Mouse (Mus musculus) spleen, postnatal 14 days (tissue): ENCODE results near the gene Kcnip1.

Source experiments
- DNase-seq, 2 experiments: peaks; one replicate each; pipeline ENCODE4 v3.0.0; 2021 to 2022; ENCODE audit warnings: low spot score in 2 of 2

The Kcnip1 gene

GRCm38 (mm10) chr11:33992938-33993337 is at the start of gene Kcnip1:
TSS of gene Kcnip1 (minus strand) at chr11:33993152.
- DNase-seq = no peak

DNA sequence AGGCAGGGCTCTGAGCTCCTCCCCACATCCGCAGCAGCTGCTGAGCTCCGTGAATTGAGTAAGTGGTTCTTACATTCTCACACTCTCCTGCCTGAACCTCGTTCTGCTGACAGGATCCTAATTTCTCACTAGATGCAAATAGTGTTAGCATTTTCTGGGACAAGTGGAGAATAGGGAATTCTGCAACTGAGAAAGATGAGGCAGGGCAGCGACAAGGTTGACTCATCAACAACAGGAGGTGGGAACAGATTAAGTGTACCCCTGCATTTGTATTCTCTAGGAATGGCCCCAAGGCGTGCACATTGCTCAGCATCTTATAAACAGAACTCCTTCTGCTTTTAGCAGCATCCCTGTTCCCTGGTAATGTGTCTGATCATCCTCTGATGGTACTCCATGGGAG is 47.1 kb upstream of the Kcnip1 start:
- no peak for DNase-seq

GRCm38 (mm10) chr11:34035909-34036658 is 43.1 kb upstream of the Kcnip1 start:
- DNase-seq = no peak

DNA sequence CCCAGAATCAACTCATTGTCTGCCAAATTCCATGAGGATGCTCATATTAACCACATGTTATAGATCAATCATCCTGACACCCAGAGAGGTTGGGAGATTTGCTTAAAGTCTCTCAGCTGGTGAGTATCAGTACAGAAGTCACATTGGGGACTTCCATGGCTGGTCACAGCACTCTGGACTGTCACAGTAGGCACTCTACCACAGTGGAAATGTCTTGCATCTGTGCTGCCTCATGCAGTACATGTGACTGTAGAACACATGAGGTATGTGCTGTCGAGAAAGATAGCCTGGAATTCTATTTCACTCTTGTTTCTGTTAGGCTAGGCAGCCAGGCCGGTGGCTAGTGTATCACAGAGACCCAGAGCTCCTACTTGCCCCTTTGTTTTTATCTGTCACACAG is 41.8 kb upstream of the Kcnip1 start:
- DNase-seq = no peak

DNA sequence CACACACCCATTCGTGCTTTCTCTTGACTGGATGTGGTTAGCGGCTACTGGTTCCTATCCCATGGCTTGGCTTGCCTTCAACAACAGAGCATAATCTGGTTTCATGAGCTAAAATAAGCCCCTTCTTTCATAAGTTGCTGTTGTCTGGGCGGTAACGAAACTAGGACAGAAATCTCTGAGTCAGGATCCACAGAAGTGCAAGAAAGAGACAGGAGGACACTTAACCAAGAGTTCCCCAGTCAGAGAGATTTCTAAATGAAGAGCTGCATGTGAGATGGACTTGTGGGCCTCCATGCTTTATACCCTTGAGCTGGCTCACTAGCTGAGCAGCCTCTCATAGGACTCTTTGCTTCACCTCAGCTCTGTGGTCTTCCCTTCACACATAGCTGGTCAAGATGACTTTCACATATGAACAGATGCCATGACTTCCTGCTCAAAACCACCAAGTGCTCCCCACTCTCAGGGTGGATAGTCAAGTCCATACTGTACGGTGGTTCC is 41.1 kb upstream of the Kcnip1 start:
- no peak for DNase-seq

- no peak for DNase-seq
Measured at GRCm38 (mm10) chr11:34031015-34031805, 38.3 kb upstream of the Kcnip1 start.

DNA sequence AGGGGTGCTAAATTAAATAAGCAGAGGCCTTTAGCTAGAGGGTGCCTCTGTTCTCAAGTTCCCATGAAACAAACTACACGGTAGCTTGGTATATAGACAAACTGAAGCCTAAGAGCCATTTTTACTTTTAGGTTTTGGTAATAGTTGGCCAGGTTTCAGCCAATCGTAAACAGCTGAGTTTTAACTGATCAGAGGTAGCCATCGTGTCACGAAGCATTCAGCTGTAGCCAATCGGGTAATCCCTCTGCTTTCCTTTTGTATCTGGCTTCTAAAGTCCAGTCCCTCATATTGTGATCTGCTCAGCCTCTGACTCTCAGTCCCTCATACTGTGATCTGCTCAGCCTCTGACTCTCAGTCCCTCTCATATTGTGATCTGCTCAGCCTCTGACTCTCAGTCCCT is 36.7 kb upstream of the Kcnip1 start:
- DNase-seq = no peak

DNA sequence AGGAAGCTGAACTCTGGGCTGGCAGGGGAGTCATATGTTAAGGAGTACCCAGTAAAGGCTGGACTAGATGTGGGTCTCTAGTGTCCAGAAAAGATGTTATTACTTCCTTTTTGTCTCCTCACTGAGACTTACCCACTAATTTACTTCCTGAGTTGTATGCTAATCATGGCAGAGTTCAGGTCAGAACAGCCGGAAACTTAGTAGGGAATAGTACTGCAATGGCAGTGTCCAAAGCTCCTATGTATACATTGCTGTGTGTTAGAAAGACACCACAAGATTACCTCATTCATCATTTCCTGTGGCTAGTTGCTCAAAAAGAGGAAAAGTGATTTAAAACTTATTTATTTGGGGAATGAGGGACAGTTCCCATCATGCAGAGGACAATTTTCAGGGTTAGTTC is 32.1 kb upstream of the Kcnip1 start:
- no peak for DNase-seq

- no peak for DNase-seq
Measured at GRCm38 (mm10) chr11:34012007-34012652, 19.2 kb upstream of the Kcnip1 start.

DNA sequence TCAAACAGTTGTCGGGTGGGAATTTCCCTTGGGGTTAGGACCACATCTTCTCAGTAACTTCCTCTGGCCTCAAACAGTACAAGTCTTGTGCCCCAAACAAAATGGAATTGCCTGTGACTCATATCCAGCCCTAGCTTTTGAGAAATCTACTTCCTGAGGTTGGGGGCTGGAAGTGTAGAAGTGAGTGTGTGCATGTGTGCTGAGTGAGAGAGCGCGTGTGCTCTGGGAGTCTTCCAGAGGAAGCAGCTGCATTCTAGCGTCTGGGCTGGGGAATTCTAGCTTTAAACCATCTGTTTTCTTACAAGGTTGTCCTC is 17.9 kb upstream of the Kcnip1 start:
- no peak for DNase-seq

DNA sequence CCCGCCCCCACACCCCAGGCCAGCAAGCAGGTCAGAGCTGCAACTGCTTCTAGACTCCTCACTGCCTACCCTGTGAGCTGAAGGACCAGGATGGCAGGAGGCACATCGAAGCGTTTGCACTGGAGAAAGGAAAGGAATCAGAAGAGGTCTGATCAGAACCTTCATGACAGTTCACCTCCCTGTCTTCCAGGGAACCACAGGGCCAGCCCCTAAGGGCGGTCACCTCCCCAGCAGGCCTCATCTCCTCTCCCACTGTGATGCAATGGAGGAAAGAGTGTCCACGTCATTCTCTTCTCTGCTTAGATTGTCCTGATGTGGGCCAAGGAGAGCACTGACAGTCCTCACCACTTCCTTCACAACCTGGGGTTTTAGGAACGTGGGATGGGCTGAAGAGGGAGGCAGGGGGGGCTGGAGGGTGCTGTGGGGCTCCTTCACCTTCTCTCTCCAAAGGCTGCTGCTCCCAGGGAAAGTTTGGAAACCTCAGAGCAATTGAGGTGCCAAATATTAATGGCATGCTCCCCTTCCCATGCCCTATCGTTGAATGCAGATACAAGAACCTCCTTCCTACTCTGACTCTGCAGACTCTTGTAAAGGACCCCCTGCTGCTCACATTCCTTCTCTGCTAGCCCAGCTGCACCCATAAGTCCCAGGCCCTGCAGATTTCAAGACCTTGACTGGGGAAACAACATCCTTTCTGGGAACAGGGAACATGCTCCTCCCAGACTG is 17.3 kb upstream of the Kcnip1 start:
- no peak for DNase-seq

DNA sequence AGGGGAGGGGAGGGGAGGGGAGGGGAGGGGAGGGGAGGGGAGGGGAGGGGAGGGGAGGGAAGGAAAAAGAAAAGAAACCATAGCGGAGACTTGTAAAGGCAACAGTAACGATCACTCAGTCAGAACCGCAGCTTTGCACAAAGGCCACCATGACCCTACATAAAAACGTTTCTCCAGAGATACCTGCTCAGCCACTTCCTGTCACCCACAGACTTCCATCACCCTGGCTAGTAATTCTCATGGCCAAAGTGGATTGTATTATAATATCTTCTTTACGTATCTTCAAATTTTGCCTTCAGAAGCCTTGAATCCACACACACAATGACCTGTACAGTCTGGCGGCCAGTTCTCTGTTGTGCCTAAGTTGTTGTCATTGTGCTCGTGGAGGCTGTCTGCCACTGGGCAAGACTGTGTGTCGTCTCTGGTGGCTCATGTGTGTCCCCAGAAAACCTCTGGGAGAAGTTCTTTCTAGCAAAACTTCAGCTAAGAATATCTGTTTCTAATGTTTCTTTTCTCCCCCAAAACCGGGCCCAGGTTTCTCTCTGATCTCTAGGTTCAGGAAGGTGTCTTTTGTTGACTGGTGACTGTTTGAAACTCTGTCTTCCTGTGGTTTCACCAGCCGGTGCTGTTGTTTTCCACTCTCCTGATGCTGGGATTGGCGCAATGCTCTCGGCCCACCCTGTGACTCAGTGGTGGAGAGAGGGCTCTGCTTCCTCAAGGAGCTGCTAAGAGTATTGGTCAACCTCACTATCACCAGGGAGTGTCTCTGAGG is 16.6 kb upstream of the Kcnip1 start:
- no peak for DNase-seq

DNA sequence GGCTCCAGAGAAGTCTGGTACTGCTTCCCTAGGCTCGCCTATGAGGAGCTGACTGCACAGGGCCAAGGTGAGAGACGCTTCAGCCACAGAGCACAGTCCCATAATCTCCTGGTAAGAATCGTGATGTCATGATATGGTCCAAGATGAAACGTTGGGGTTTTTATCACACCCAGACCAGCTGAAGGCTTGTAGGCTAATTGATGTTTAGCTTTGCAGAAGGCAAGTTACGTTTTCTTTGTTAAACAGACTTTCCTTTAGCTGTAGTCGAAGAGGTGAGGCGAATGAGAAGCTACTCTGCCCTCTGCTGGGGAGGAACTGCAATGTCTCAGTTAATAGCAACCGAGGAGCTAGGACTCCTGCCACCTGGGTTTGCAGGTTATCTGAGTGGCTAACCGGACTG is 15.8 kb upstream of the Kcnip1 start:
- peak; percentile 24 to 52 for DNase-seq

GRCm38 (mm10) chr11:34008214-34008613 is 15.3 kb upstream of the Kcnip1 start:
- peak in 1 of 2 experiments; percentile 31 for DNase-seq

- DNase-seq = no peak
Measured at GRCm38 (mm10) chr11:34007616-34008015, 14.7 kb upstream of the Kcnip1 start.

GRCm38 (mm10) chr11:34002593-34002965 is 9.6 kb upstream of the Kcnip1 start:
- DNase-seq = no peak

DNA sequence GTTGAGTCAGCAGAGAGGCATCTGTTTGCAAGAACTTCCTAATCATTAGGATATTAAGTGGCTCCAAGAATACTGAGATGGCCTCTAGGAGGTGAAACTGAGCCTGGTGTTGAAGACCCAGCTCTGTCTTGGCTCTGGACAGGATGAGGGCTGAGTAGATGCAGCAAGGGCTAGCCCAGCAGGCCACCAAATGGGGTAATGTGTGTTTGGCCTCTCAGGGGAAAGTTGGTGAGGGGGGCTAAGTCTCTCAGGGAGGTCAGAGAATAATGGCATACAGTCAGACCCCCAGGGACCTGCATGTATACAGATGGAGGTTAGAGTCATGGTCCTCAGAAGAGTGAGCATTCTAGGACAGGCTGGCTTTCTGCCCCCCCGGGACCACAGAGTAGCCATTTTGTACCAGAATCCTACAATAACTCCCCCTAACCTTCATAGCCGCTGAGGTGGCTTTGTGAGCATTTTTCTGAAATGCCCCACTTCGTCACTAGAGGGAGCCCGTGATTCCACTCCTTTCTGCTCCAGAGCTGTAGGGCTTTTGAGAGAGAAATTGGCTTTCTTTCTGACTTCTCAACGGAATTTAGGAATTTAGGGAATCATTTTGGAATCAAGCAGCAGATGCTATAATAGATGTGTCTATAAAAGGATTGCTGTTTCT is 9.1 kb upstream of the Kcnip1 start:
- peak in 1 of 2 experiments; percentile 44 for DNase-seq

- DNase-seq = no peak
Measured at GRCm38 (mm10) chr11:34000416-34000815, 7.5 kb upstream of the Kcnip1 start.

GRCm38 (mm10) chr11:33998244-33998643 is 5.3 kb upstream of the Kcnip1 start:
- no peak for DNase-seq

DNA sequence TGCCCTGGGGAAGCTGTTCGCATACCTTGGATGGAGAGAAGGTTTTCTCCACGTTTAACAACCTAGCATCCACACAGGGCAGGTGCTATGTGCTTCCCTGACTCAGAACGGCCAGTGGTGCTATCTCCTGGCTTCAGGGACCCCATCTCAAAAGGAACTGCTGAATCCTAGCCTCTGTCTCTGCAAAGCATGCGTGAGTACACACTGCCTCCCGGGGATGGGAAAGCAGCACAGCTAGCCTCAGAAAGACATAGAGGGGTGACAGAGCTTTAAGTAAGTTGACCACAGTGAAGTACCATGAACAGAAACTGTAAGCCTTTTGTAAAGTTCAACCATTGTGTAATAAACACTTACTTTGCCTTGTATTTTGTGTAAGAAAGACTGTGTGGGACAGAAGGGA is 544 bp upstream of the Kcnip1 start:
- no peak for DNase-seq

DNA sequence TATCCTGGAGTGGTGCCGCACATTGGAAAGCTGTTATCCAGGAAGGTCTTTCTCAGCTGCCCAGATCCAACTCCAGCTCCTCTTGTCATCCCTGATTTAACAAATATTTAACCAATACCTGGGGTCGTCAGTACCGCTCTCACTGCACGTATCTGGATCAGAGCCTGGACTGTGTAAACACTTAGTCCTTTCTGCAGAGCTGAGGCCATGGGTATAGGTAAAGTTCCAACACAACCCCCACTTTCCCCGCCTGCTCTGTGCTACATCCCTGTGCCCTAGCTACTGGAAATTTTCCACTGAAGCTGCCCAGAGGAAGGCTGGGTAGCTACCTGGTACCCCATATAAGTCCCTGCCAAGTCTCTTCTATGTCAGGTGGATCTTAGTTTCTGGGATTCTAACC is 3.0 kb downstream of the Kcnip1 start:
- DNase-seq = no peak
